Mouse (Mus musculus) gastrocnemius, postnatal 36 days (tissue): Measurements from ENCODE around the gene Pigu. TPM values are rescaled to one million over a fixed set of nuclear protein-coding genes. Genes with fewer than 3 reads are reported as not detected.

ENCODE experiments used
- DNase-seq, 2 experiments: peaks; one replicate each; pipeline ENCODE4 v3.0.0; 2022
- intact Hi-C: fragments of 180-260 bp; cut with DNase I; formaldehyde crosslinking; loops from one replicate; pipeline ENCODE4 v1.15.1; 2025
- total RNA-seq, 2 experiments: library from RNA; stranded (reverse); gene quantifications; 2 replicates each; pipeline ENCODE4 v1.2.3; 2021

Gene Pigu
- total RNA-seq, 2 experiments from 2014 or later: 23.4 to 25.4 TPM

DNA sequence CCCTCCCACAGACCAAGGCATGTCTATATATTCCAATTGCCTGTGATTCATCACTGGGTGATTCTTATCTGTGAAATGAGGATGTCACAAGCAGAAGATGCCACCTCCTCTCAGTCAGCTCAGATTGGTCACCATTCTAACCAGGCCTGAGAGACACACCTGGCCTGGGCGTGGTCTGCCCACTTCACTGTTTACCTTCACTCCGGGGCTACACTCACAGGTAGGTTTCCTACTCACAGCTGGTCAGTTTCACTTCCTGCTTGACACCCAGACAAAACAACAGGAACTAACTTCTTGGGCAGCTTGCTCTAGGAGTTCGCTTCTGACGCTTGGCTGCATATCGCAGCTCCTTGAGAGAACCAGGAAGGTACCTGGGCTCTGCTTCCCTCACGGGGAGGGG lies 61.8 kb downstream of the Pigu start:
- no peak for DNase-seq
- intact Hi-C loops: loop anchor here (5.0 kb wide), 1 partner anchor 92 kb away; no protein-coding TSS in a partner anchor

DNA sequence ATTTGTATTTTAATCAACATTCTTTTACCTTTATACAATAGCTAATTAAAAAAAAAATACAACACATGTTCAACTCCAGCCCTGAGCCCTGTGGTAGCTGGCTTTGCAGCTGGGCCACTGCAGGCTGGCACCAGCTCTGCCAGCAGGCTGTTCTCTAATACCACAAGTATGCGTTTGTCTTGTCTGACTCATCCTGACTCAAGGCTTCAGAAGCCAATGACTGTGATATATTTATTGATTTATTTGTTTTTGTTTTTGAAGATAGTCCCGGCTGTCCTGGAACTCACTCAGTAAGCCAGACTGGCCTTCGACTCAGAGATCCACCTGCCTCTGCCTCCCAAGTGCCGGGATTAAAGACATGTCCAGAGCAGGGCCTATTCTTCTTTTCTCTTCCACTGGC lies 63.3 kb downstream of the Pigu start:
- intact Hi-C loops: no loop called here
- DNase-seq: no peak

DNA sequence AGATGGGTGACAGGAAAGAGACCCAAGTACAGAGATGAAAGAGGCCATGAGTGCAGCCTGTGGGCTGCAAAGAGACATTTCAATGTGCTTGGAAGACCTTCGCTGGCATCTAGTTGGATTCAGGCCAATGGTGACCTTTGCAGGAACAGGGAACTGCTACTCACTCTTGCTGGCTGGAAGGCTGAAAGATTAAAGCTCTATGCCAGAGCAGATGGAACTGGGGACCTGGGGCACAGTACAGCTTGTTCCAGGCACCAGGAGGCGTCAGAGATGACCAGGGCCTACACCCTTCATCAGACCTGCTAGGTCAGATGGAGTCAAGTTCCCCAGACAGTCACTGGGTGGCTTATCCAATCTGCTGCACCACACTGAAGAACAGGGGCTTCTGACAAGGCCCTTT lies 63.8 kb downstream of the Pigu start:
- DNase-seq: peak in 1 of 2 experiments; percentile 48
- intact Hi-C loops: no loop called here

DNA sequence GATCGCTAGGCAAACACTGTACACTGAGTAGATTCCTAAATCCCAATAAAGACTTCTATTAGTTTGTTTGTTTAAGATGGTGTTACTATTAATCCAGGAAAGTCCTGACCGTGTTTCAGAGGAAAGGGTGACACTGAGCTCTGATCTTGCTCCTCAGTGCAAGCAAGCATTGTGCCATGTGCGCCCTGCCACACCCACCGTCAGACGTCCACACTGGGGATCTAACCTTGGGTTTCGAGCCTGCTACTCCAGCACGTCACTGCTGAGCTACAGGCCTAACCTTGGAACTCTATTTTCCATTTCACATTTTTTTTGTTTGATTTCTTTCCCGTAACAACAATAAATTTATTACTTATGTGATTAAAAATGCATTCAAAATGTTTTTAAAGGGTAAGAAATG lies 67.2 kb downstream of the Pigu start:
- no peak for DNase-seq
- intact Hi-C loops: no loop called here

DNA sequence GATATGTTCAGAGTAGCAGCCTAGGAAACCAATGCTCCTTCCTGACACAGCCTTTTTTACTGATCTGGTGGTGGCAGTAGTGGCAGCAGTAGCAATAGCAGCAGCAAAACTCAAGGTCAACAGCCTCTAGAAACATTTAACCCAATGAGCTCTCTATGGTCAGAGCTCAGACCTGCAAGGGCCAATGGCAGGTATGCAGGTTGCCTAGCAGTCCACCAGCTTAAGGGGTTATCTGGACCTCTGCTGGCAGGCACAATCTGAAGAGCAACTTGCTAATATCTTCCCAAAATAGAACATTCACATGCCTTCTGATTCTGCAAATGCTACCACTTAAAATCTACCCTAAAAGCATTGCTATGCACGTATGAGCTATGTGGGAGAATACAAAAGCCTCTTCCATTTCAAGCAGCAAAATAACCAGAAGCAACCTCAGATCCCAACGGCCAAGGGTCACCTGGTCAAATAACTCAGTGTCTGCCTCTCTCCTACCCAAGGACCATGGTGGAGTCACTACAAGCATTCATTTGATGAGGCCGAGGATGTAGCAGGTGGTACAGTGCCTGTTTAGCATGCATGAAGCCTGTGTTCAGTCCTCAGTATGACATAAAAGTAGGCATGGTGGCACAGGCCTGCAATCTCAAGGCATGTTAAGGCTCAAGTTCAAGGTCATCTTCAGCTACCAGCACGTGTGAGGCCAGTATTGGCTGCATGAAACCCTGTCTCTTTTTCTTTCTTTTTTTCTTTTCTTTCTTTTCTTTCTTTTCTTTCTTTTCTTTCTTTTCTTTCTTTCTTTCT lies 69.6 kb downstream of the Pigu start:
- intact Hi-C loops: no loop called here
- DNase-seq: no peak

DNA sequence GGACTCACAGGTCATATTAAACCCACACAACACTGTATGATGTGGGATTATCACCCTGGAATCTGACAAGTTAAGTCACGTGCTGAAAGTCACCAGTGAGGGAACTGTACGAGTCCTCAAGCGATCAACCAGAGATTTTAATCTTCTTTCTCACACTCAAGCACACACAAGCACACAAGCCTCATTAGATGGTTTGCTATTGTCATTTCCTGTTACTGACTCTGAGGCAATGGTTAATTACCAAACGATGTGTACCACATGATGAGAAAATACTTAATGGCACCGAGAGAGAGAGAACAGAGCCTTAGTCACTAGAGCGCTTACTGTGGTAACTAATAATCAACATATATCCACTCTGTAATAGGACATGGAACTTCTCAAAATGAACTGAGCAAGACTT lies 71.5 kb downstream of the Pigu start:
- intact Hi-C loops: no loop called here
- no peak for DNase-seq

DNA sequence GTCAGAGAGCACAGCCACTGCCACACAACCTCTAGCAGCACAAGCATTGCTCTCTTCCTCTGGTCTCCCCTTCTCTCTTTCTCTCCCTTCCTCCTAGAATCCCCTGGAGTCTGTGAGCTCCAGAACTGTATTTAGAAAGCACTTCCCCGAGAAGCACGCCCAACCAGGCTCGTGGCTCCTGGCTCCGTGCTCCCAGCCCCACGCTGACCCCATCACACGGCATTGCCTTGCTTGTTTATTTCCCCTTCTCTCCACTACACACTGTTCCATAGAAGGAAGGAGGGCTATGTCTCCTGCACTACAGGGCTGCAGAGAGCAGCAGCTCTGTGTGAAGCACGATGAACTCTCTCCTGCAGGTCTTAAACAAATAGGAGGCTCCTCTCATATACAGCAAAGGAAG lies 72.6 kb downstream of the Pigu start:
- no peak for DNase-seq
- intact Hi-C loops: no loop called here

DNA sequence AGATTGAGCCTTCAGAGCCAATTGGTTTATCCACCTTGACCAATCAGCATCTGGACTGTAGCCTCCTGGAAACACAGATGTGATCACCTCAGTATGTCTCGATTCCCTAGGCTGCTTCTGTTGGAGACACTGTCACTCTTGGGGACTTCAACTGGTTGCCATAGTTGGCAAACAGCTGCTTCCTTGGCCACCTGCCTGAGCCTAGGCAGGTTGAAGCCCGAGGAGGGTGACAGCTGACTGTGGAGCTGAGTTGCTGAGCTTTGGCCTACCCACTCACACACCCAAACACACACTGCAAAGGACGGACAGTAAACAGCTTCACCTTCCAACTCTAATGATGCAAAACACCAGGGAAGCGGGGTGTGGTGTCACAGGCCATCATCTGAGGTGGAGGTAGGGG lies 73.4 kb downstream of the Pigu start:
- DNase-seq: peak; percentile 54 to 74
- intact Hi-C loops: no loop called here

DNA sequence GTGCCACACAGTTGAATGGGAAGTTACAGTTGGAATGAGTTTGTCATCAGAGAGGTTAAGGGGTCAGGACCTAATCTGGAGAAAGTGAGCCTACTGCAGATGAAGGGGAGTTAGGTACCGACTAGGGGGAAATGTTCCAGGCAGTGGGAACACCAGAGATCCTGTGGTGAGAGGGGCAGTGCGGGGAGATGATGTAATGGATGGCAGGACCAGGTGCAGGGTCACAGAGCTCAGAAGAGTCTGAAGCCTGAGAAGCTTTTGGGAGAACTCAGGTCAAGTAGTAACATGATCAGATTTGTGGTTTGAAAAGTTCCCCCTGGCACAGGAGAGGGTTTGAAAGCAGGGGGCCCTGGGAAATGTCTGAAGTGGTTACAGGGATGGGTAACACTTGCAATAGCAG lies 77.1 kb downstream of the Pigu start:
- no peak for DNase-seq
- intact Hi-C loops: no loop called here

DNA sequence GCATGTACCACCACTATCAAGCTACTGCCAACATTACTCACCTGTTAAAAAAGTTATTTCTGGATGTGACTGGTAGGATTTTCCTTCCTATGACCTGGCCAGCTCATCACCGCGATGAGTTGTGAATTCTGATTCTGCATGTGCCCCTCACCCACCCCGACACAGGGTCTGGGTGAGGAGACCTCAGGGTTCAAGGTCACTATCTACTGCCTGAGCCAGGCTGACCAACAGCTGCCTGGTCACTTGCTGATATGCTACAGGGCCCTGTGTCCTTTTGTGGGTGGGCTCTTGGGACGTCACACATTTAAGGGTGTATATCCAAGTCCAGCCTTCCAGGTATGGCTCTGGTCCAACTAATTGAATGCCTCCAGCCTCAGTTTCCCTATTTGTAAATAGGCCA lies 78.1 kb downstream of the Pigu start:
- intact Hi-C loops: loop anchor here (2.0 kb wide), 1 partner anchor 104 kb away; no protein-coding TSS in a partner anchor
- no peak for DNase-seq

DNA sequence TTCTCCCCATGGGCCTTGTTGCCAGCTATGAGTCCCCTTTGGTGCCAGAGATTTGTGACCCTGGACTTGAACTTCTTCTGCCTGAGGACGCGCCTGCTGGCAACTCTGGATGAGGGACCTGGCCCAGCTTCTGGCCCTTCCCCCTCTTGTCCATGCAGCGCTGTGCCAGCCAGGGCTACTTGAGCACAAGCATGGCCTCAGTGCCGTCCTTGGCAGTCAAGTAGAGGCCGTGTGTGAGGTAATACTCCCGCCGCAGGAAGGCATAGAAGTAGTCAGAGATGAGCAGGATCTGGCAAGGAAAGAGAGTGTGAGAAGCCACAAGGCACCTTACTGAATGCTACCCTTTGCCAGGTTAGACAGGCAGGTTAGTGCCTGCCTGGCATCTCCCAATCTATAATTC lies 78.9 kb downstream of the Pigu start:
- peak; percentile 57 to 69 for DNase-seq
- intact Hi-C loops: loop anchor here (2.0 kb wide), 1 partner anchor 104 kb away; no protein-coding TSS in a partner anchor

DNA sequence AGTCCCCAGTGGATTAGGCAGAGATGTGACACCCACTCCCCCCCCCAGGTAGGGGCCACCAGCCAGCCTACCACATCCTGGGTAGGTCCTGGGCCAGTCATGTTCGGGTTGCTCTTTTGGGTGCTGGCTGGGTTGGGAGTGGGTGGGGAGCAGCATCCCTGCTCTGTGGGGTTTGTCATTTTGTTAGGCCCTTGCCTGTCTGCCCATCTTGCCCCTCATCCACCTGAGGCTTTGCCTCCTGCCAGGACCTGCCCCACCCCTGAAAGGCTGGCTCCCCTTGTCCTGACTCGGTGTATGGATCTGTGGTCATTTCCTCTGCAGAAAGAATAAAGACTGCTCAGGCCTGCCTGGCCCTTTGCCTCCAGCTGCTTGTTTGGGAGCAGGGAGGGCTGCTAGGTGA lies 79.5 kb downstream of the Pigu start:
- no peak for DNase-seq
- intact Hi-C loops: loop anchor here (2.0 kb wide), 1 partner anchor 105 kb away; no protein-coding TSS in a partner anchor

DNA sequence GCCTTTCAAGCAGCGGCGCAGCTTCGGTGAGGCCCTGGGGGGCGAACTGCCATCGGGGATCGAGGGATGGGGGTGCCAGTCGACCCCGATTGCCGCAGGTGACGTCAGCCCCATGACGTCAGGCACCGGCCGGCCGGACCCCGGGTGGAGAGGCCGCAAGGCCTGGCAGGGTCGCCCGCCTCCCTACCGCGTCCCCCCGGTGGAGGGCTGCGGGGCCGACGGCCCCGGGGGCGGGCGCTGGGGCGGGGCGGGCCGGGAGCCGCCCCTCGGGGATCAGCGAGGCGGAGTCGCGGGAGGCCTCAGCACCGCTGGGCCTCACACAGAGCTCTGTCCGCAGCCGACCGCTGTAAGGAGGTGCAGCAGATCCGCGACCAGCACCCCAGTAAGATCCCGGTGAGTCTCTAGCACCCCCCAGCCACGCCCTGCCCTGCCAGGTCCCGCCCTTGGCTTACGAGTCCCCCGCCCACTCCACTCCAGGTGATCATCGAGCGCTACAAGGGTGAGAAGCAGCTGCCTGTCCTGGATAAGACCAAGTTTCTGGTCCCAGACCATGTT lies 80.5 kb downstream of the Pigu start:
- intact Hi-C loops: no loop called here
- peak in 1 of 2 experiments; percentile 42 for DNase-seq

DNA sequence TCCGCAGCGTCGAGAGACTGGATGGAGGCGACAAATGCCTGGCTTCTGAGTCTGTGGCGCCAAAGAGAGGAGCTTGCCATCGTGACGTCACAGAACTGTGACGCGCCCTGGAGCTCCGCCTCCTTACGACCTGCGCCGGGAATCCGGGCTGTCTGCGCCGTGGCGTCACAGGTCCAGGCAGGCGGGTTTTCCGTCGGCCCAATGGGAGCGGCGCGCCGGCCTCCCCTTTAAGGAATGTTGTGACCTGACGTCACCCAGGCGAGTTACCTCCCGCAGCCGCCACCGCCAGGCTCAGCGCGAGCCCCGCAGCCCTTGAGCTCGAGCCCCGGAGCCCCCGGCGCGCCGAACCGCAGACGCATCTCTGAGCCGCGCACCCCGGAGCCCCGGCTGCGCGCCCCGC lies 81.0 kb downstream of the Pigu start, which contains the start of gene Map1lc3a:
Gene Map1lc3a (plus strand): TSS at position 103 of the 400 bp plus-strand sequence.
- DNase-seq: peak; percentile 94
- intact Hi-C loops: no loop called here

DNA sequence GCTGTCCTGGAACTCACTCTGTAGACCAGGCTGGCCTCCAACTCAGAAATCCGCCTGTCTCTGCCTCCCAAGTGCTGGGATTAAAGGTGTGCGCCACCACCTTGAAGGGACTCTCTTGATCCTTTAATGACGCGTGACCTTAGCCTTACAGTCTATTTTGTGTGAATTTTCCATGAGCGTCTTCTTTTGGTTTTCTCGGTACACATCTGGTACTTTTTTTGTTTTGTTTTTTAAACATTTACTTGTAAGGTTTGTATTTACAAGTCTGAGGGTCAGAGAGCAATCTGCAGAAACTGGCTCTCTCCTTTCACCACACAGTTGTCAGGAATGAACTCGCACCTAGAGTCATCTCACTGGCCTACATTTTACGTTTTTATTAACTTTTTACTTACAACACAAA lies 83.6 kb downstream of the Pigu start:
- intact Hi-C loops: loop anchor here (5.0 kb wide), 1 partner anchor 36 kb away; the partner anchor contains the start of gene Dynlrb1
- no peak for DNase-seq

DNA sequence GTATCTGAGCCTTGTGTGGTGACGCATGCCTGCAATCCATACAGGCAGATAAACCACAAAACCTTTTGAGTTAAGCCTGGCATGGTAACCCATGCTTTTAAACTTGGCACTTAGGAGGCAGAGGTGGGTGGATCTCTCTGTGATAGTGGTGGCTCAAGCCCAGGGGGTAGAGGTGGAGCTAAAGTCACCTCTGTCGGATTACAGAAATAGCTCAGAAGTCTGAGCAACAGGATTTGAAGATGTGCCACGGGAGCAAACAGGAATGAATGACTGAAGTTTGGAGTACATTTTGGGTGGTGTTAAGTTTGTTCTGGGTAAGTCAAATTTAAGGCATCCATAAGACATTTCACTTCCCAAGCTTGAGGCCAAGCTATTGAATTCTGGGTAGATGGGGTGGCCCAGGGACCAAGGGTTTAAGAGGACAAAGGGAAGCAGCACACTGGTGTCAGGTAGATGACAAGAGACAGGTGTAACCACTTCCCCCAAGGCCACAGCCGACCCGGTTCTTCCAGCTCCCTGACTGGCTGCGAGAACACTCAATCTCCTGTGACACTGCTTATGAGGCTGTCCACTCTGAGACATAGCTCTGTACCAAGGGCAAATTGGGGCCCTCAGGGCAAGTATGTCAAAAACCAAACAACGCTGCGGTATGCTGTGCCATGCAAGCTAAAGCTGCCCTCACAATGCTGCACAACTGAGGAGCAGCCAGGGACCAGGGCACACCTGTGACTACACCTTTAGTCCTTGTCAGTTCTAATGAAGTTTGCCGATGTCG lies 84.6 kb downstream of the Pigu start:
- intact Hi-C loops: loop anchor here (5.0 kb wide), 1 partner anchor 35 kb away; the partner anchor contains the start of gene Dynlrb1
- no peak for DNase-seq

DNA sequence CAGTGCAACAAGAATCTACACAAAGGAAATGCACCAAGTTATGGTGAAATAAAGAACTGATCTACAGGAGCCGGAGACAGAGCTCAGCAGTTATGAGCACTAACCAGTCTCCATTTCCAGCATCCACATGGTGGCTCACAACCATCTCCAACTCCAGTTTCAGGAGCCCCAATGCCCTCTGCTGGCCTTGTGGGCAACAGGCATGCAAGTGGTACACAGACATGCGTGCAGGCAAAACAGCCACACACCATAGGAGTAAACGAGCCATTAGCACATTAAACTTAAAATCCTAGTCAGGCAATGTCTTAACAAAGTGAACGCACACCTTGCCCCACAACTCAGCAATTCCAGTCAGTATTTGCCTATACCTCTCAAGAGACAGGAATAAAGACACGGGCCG lies 85.3 kb downstream of the Pigu start:
- DNase-seq: no peak
- intact Hi-C loops: loop anchor here (5.0 kb wide), 1 partner anchor 35 kb away; the partner anchor contains the start of gene Dynlrb1

DNA sequence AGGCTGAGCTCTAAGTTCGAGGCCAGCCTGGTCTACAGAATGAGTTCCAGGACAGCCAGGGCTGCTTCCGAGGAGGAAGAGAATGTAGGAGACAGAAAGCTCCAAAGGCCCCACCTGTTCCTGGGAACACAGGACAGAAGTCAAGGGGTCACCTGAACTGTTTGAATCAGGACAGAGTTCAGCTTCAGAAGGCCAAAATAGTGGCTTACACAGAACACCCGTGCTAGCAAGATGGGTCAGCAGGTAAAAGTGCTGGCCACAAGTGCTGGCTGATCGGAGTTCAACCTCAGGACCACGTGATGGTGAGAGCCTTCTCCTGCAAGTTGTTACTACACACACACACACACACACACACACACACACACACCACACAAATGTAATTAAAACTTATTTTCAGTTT lies 90.3 kb downstream of the Pigu start:
- no peak for DNase-seq
- intact Hi-C loops: no loop called here

DNA sequence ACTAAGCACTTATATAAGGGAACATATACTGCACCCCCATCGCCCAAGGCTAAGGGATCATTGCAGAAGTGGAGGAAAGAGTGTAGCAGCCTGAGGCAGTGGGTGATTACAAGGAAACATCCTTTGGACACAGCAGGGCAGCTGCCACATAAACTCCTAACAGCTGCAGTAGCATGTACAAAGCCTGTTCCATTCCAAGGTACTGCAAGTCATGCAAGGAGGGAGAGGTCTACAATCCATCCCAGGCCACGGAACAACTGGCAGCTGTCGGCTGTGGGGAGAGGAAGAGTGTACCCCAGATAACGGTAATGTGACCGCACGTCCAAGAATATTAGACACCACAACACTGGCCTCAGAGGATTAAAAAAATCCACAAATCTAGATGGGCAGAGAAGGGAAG lies 91.7 kb downstream of the Pigu start:
- DNase-seq: no peak
- intact Hi-C loops: no loop called here

DNA sequence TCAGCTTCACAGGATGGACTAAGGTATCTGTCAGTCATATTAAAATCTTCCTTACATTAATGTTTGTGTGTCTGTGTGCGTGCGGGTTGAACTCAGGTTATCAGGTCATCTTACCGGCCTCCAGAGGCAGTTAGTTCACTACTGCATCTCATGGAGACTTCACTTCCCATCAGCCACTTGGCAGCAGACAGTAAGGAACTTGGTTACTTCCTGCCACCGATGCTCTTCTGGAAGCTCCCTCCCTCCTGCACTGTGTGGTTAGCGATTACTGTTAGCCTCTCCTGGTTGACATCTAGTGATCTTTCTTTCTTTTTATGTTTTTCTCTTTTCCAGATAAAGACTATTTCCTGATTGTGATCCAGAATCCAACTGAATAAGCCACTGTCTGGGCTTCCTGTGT lies 107.6 kb downstream of the Pigu start:
- intact Hi-C loops: no loop called here
- DNase-seq: no peak

DNA sequence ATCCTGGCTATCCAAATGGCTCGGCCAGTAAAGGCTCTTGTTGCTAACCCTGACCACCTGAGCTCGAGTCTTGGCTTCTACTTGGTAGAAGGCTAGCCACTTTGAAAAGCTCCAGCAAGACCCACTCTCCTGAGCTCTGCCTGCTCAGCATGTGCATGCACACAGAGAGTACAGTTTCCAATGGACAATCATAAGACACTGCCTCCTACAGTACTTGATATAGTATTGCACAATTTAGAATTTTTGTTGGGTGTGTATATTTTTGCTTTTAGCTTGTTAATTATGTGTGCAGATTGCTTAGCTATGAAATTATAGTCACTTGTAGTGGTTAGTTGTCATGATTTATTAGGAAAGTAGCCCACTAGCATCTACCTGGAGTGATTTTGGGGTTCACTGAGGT lies 108.5 kb downstream of the Pigu start:
- no peak for DNase-seq
- intact Hi-C loops: no loop called here
